Mouse (Mus musculus): ENCODE measurements around the gene Eps15l1. TPM values are rescaled to one million over a fixed set of nuclear protein-coding genes. Genes with fewer than 3 reads are reported as not detected.

The Eps15l1 gene
- total and polyA plus RNA-seq, 2 experiments from 2014 or later = 48.8 to 62.9 TPM

DNA sequence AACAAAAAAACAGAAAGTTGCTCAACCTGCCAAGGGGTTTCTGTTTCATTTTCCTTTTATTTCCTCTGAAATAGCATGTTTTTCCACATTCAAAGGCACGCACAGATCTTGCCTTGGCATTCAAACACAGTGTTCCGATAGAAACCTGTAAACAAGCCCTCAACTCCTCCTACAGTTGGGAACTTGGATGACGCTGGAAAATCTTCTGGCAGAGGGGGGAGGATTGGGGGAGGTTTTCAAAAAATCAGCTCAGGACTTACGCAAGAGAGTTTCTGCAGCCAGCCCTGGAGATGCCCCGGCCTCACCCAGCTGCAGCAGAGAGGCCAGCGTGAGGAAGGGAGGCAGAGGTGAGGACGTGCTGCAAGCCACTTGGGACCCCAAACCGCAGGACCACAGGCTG, 117.6 kb downstream of the Eps15l1 start:
- Histone ChIP-seq H3K4me2 (ENCODE audit: low read depth) (no peak overlapping the region), H3K27me3 (ENCODE audit: insufficient read depth, low read length) (no peaks in the 10 kb centered on the region), H3K4me1 (ENCODE audit: insufficient read depth) (no peaks in the 10 kb centered on the region), H3K27ac (ENCODE audit: low read depth, low read length) (no peak overlapping the region), H3K4me3 (ENCODE audit: low read depth, low read length) (no peak overlapping the region), H3K9me3 (ENCODE audit: low read length) (no peaks in the 10 kb centered on the region), H3K9ac (no peak overlapping the region), H3K36me3 (ENCODE audit: insufficient read depth) (no peaks in the 10 kb centered on the region)
- TF ChIP-seq CTCF (IDR thresholded peaks at IDR 0.05; ENCODE audit: low read depth) = no peak
- DNase-seq = no peak
- no peak for ATAC-seq
- 56% methylated on average over 8 of the region's 8 CpGs for WGBS

DNA sequence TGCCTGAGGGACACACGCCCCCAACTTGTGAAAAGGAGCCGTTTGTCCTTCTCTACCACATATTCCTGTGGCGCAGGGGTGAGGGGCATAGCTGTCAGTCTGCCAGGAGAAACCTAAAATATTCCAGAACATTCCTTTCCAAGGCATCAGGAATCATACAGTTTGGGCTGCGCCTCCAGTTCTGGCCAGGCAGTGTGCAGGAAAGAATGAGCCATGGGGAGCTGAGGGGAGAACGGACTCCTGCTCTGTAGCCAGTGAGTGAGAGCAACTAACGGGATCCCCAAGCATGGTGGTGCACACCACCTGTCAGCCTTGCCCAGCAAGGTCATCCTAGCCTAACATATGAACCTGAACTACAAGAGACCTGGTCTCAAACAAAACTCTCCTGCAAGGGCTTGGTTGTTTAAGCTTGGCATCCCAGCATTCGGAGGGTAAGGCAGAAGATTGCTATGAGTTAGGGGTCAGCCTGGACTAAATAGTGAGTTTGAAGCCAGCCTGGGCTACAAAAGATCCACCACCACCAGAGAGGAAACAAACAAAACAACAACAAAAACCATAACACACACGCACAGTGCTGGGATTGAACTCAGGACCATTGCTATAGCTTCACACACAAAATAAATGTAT, 118.2 kb downstream of the Eps15l1 start:
- no peak overlapping the region for H3K27ac ChIP-seq (ENCODE audit: low read depth, low read length)
- no peaks in the 10 kb centered on the region for H3K27me3 ChIP-seq (ENCODE audit: insufficient read depth, low read length)
- ATAC-seq = no peak
- 67% methylated on average over 8 of the region's 8 CpGs for WGBS
- H3K36me3 ChIP-seq (ENCODE audit: insufficient read depth) = no peaks in the 10 kb centered on the region
- H3K4me1 ChIP-seq (ENCODE audit: insufficient read depth) = no peaks in the 10 kb centered on the region
- no peaks in the 10 kb centered on the region for H3K9me3 ChIP-seq (ENCODE audit: low read length)
- no peak for DNase-seq
- H3K4me3 ChIP-seq (ENCODE audit: low read depth, low read length) = no peak overlapping the region
- H3K4me2 ChIP-seq (ENCODE audit: low read depth) = no peak overlapping the region
- no peak for TF ChIP-seq CTCF (IDR thresholded peaks at IDR 0.05; ENCODE audit: low read depth)
- no peak overlapping the region for H3K9ac ChIP-seq

DNA sequence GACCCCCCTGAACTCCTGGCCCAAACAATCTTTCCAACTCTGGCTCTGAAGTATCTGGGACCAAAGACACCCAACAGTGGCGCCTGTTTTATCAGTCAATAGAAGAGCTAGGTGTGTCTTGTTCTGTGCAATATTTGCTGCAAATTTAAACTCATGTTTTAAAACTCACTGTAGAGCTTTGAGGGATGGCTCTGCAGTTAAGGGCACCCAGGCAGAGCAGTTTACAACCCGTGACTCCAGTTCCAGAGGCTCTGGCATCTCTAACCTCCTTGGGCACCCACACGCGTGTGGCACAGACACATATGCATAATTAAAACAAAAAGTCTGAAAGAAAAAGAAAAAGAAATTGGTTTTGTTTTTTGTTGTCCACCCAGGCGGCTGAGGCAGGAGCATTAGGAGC, 119.8 kb downstream of the Eps15l1 start:
- Histone ChIP-seq H3K27me3 (ENCODE audit: insufficient read depth, low read length) (no peaks in the 10 kb centered on the region), H3K27ac (ENCODE audit: low read depth, low read length) (no peak overlapping the region), H3K4me2 (ENCODE audit: low read depth) (no peak overlapping the region), H3K9ac (no peak overlapping the region), H3K4me1 (ENCODE audit: insufficient read depth) (no peaks in the 10 kb centered on the region), H3K4me3 (ENCODE audit: low read depth, low read length) (no peak overlapping the region), H3K9me3 (ENCODE audit: low read length) (no peaks in the 10 kb centered on the region), H3K36me3 (ENCODE audit: insufficient read depth) (no peaks in the 10 kb centered on the region)
- no peak for TF ChIP-seq CTCF (IDR thresholded peaks at IDR 0.05; ENCODE audit: low read depth)
- no peak for ATAC-seq
- DNase-seq = no peak
- 82% methylated on average over 5 of the region's 5 CpGs for WGBS

DNA sequence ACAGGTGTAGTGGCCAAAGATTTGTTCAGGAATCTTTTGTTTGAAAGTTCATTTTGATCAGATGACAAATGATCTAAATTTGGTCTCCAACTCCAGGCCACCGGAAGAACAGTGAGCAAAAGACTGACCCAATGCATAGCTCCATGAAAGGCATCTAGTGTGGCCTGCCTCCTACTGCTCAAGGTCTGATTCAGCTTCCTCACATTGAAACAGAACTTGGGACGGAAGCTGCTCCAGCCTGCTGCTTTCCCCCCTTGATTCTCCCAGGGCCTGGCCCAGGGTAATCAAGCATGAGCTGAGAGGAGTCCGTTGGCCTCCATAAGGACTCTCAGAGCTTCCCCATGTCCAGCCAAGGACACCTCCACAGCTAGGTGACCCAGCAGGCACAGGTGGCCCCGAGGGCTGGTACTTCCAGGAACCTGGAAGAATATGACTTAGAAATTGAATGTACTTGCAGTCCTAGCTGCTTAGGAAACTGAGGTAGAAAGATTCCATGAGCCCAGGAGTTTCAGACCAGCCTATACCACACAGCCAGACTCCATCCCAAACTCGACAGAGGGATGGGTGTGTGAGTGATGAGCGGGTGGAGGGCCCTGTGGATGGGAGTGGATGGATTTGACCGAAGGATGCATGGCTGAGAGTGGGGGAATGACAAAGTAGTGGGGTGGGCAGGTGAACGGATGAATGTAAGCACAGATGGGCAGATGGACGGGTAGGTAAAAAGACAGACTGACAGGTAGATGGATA, 120.4 kb downstream of the Eps15l1 start:
- Histone ChIP-seq H3K36me3 (ENCODE audit: insufficient read depth) (no peaks in the 10 kb centered on the region), H3K9me3 (ENCODE audit: low read length) (no peaks in the 10 kb centered on the region), H3K27ac (ENCODE audit: low read depth, low read length) (no peak overlapping the region), H3K9ac (no peak overlapping the region), H3K4me3 (ENCODE audit: low read depth, low read length) (no peak overlapping the region), H3K27me3 (ENCODE audit: insufficient read depth, low read length) (no peaks in the 10 kb centered on the region), H3K4me1 (ENCODE audit: insufficient read depth) (no peaks in the 10 kb centered on the region), H3K4me2 (ENCODE audit: low read depth) (no peak overlapping the region)
- no peak for DNase-seq
- no peak for TF ChIP-seq CTCF (IDR thresholded peaks at IDR 0.05; ENCODE audit: low read depth)
- WGBS = 79% methylated on average over 9 of the region's 9 CpGs
- ATAC-seq = no peak

DNA sequence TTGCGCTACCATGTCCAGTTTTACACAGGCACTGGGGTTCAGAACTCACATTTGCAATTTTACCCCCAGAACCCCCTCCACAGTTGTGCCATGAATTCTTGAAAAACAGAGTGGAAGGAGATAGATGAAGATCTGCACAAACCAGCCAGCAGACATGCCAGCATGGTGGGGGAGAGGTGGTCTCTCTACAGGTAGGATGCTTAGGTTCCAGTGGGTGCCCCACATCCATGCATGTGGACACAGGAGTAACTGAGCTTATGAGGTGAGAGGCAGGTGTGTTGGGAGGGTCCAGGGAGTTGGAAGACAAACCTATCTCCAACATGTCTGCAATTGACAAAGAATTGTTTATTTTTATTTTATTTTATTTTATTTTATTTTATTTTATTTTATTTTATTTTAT, 122.3 kb downstream of the Eps15l1 start:
- H3K36me3 ChIP-seq (ENCODE audit: insufficient read depth) = no peaks in the 10 kb centered on the region
- H3K4me2 ChIP-seq (ENCODE audit: low read depth) = no peak overlapping the region
- TF ChIP-seq CTCF (IDR thresholded peaks at IDR 0.05; ENCODE audit: low read depth) = no peak
- H3K4me1 ChIP-seq (ENCODE audit: insufficient read depth) = no peaks in the 10 kb centered on the region
- no peaks in the 10 kb centered on the region for H3K27me3 ChIP-seq (ENCODE audit: insufficient read depth, low read length)
- H3K9me3 ChIP-seq (ENCODE audit: low read length) = no peaks in the 10 kb centered on the region
- 95% methylated on average over 1 of the region's 1 CpGs for WGBS
- DNase-seq (no peak), ATAC-seq (no peak)
- no peak overlapping the region for H3K4me3 ChIP-seq (ENCODE audit: low read depth, low read length)
- H3K27ac ChIP-seq (ENCODE audit: low read depth, low read length) = no peak overlapping the region
- no peak overlapping the region for H3K9ac ChIP-seq

DNA sequence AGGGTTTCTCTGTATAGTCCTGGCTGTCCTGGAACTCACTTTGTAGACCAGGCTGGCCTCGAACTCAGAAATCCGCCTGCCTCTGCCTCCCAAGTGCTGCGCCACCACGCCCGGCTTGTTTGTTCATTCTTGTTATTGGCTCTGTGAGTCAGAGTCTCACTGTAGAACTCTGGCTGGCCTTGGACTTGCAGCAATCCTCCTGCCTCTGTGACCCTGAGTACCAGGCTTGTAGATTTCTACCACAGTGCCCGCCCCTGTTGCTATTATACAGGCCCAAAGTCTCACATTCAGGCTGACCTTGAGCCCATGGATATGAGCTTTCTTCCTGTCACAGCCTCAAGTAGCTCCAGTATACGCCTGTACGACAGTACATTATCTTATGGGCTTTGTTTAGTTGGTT, 124.7 kb downstream of the Eps15l1 start:
- H3K36me3 ChIP-seq (ENCODE audit: insufficient read depth) = no peaks in the 10 kb centered on the region
- H3K9me3 ChIP-seq (ENCODE audit: low read length) = no peaks in the 10 kb centered on the region
- H3K27me3 ChIP-seq (ENCODE audit: insufficient read depth, low read length) = no peaks in the 10 kb centered on the region
- H3K4me3 ChIP-seq (ENCODE audit: low read depth, low read length) = no peak overlapping the region
- no peak overlapping the region for H3K9ac ChIP-seq
- no peak for TF ChIP-seq CTCF (IDR thresholded peaks at IDR 0.05; ENCODE audit: low read depth)
- no peak overlapping the region for H3K27ac ChIP-seq (ENCODE audit: low read depth, low read length)
- ATAC-seq = no peak
- H3K4me2 ChIP-seq (ENCODE audit: low read depth) = no peak overlapping the region
- WGBS = 92% methylated on average over 8 of the region's 8 CpGs
- H3K4me1 ChIP-seq (ENCODE audit: insufficient read depth) = no peaks in the 10 kb centered on the region
- no peak for DNase-seq

DNA sequence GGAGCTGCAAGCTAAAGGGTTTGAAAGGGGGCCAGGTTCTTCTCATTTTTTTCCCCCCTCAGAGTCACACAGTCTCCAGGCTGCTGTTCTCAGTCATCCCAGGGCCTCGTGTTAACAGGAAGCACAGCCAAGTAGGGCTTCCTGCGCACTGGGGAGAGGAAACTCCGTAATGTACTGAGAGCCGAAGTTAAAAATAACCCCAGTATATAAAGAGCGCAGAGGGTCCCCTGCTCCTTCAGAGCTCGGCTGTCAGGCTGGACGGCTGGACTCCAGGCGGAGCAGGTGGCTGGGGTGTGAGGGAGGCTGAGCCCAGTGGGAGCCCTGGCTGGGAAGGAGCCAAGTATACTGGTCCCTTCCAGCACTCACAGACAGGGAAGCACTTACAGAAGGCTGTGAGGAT, 125.6 kb downstream of the Eps15l1 start:
- no peak for TF ChIP-seq CTCF (IDR thresholded peaks at IDR 0.05; ENCODE audit: low read depth)
- DNase-seq = peak; percentile 74
- Histone ChIP-seq H3K4me3 (ENCODE audit: low read depth, low read length) (no peak overlapping the region), H3K36me3 (ENCODE audit: insufficient read depth) (no peaks in the 10 kb centered on the region), H3K9ac (0 out of 2 replicates have a peak overlapping the region, but pooled peaks have one; percentile 22), H3K27ac (ENCODE audit: low read depth, low read length) (peak overlapping the region; percentile 59), H3K4me1 (ENCODE audit: insufficient read depth) (no peaks in the 10 kb centered on the region), H3K4me2 (ENCODE audit: low read depth) (peak overlapping the region; percentile 29; the same call in 1 of the 2 replicates), H3K27me3 (ENCODE audit: insufficient read depth, low read length) (no peaks in the 10 kb centered on the region), H3K9me3 (ENCODE audit: low read length) (no peaks in the 10 kb centered on the region)
- ATAC-seq = peak; percentile 96
- 38% methylated on average over 8 of the region's 8 CpGs for WGBS
